Mouse (Mus musculus) cerebellum, adult 2 months (tissue): ENCODE measurements around the gene Klf9.

Source experiments
- CTCF ChIP-seq: fragments of 200-500 bp; IDR thresholded peaks from 2 replicates; pipeline ENCODE4 v1.5.1; 2011; ENCODE audit warnings: low read depth, mild to moderate bottlenecking, control low read depth, low read length, moderate library complexity, borderline replicate concordance; ENCODE audit not compliant: insufficient read depth
- POLR2A ChIP-seq: fragments of 200-500 bp; IDR thresholded peaks from 2 replicates; pipeline ENCODE4 v1.6.1; 2011; ENCODE audit warnings: low read length, control low read depth, borderline replicate concordance; ENCODE audit not compliant: insufficient read depth

DNA sequence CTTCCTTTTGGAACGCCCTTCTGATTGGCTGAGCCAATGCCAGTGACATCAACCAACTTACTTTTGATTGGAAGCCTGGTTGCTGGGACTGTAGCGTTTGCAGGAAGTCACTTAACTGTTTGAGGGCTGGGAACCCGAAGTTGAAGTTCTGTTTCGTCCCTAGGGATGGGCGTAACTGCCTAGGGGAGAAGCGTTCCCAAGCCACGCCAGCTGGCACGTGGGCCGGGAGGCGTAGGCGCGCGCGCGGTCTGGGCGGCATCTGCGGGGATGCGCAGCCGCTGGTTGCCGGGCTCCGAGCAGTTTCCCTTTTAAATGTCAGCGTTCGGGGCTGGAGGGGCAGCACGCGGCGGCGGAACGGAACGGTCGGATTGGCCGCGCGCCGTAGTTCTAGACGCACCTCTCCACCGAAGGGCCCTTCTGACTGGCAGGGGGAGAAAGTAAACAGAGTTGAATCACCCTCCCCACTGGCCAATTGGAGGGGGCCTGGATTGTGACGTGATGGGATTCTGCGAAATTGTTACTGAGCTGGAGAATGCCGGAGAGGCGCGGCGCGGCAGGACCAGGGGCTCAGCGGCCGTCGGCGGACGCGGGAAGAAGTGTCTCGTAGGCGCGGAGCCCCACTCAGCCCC, at the start of gene Klf9:
- TF ChIP-seq CTCF (no peak), POLR2A (peak; percentile 91)
